Mouse (Mus musculus) lung, embryonic 14.5 days (tissue): ENCODE measurements around the gene Bpnt1. TPM values are rescaled to one million over a fixed set of nuclear protein-coding genes. Genes with fewer than 3 reads are reported as not detected.

Experiments
- ATAC-seq: fragments of 200-750 bp; cut with Nextera tagmentation; 2 replicates; pipeline ENCODE4 v1.8.0; 2017; ENCODE audit warnings: mild to moderate bottlenecking, moderate TSS enrichment, moderate library complexity; ENCODE audit not compliant: insufficient read depth
- DNase-seq: peaks from one replicate; pipeline ENCODE4 v3.0.0-alpha.2; 2015
- H3K27ac ChIP-seq: fragments of 300-500 bp; sonication (generic); 2 replicates; pipeline ENCODE4 v1.5.1; 2014; ENCODE audit warnings: low read depth, mild to moderate bottlenecking, moderate library complexity
- H3K27me3 ChIP-seq: fragments of 300-500 bp; sonication (generic); 2 replicates; pipeline ENCODE4 v1.6.1; 2014; ENCODE audit warnings: low read length, control low read depth; ENCODE audit not compliant: insufficient read depth
- H3K36me3 ChIP-seq: fragments of 300-500 bp; sonication (generic); 2 replicates; pipeline ENCODE4 v1.6.1; 2014; ENCODE audit warnings: control low read depth; ENCODE audit not compliant: insufficient read depth
- H3K4me1 ChIP-seq: fragments of 300-500 bp; sonication (generic); 2 replicates; pipeline ENCODE4 v1.6.1; 2014; ENCODE audit warnings: antibody characterized with exemption, control low read depth; ENCODE audit not compliant: insufficient read depth
- H3K4me2 ChIP-seq: fragments of 300-500 bp; sonication (generic); 2 replicates; pipeline ENCODE4 v1.6.1; 2014; ENCODE audit warnings: mild to moderate bottlenecking
- H3K4me3 ChIP-seq: fragments of 300-500 bp; sonication (generic); 2 replicates; pipeline ENCODE4 v1.5.1; 2014; ENCODE audit warnings: low read depth, low read length
- H3K9ac ChIP-seq: fragments of 300-500 bp; sonication (generic); 2 replicates; pipeline ENCODE4 v1.6.1; 2014
- H3K9me3 ChIP-seq: fragments of 300-500 bp; sonication (generic); 2 replicates; pipeline ENCODE4 v1.6.1; 2016; ENCODE audit warnings: low read depth, low read length, control low read depth
- CTCF ChIP-seq: IDR thresholded peaks from 2 replicates; pipeline ENCODE4 v1.5.1; 2016; ENCODE audit warnings: antibody characterized with exemption, low read depth
- WGBS: fragments of 180-500 bp; shearing (Covaris S2); extraction: QIAGEN DNeasy Blood & Tissue Kit; methylation state at CpG from one replicate; pipeline ENCODE4 v1.1.7; 2014; 5-methylcytosine and 5-hydroxymethylcytosine counted together
- polyA plus RNA-seq: library from polyadenylated mRNA; unstranded; fragments of >200 nt; fragmentation: Nextera tagmentation; extraction: Ambion mirVana; gene quantifications from 2 replicates; pipeline ENCODE4 v1.2.1, GENCODE M21; 2014

The Bpnt1 gene
- 22.8 and 24.3 TPM in 2 replicates for polyA plus RNA-seq

- peak; percentile 89 for ATAC-seq
- H3K4me2 ChIP-seq, result peak within 1 kb of the TSS; percentile 59
- H3K4me3 ChIP-seq, result peak within 1 kb of the TSS; percentile 72
- DNase-seq, result peak; percentile 97
- TF ChIP-seq CTCF, result no peak
- H3K36me3 ChIP-seq, result peaks cover 2% of the 10 kb centered on the region; the same call in 1 of the 2 replicates
- H3K9ac ChIP-seq, result peak within 1 kb of the TSS; percentile 71
- no peaks in the 10 kb centered on the region for H3K27me3 ChIP-seq
- WGBS, result under 1% methylated on average over 32 of the region's 32 CpGs
- H3K9me3 ChIP-seq, result no peaks in the 10 kb centered on the region
- H3K27ac ChIP-seq, result peak within 1 kb of the TSS; percentile 87
- no peaks in the 10 kb centered on the region for H3K4me1 ChIP-seq
Measured at GRCm38 (mm10) chr1:185331983-185332430, at the start of gene Bpnt1. Gene Bpnt1 (plus strand): TSS chr1:185332149.

DNA sequence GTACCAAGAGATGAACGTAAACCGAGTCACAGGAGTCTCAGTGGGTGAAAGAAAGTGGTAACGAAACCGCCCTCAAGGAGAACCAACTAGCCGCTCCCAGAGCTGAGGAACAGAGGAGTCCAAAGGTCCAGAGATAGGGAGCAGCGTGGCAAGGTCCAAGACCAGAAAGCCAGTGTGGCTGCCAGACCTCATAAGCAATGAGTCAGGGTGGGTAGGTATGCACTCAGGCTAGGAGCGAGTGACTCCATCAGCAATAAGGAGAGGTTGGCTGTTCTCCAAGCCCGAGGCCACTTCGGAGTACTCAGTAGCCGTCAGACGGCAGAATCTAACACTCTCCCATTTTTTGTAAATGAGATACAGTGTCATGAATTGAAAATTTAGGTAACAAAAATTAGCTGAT is 49.1 kb upstream of the Bpnt1 start:
- H3K9ac ChIP-seq, result no peak overlapping the region
- ATAC-seq (no peak), DNase-seq (no peak)
- H3K4me1 ChIP-seq, result no peaks in the 10 kb centered on the region
- no peak overlapping the region for H3K27ac ChIP-seq
- H3K4me3 ChIP-seq, result no peak overlapping the region
- peaks cover 76% of the 10 kb centered on the region for H3K36me3 ChIP-seq
- H3K27me3 ChIP-seq, result no peaks in the 10 kb centered on the region
- WGBS, result 86% methylated on average over 11 of the region's 11 CpGs
- H3K4me2 ChIP-seq, result no peak overlapping the region
- H3K9me3 ChIP-seq, result no peaks in the 10 kb centered on the region
- no peak for TF ChIP-seq CTCF

GRCm38 (mm10) chr1:185283247-185283646 is 48.7 kb upstream of the Bpnt1 start:
- Histone ChIP-seq H3K9me3 (no peaks in the 10 kb centered on the region), H3K4me3 (no peak overlapping the region), H3K27me3 (no peaks in the 10 kb centered on the region), H3K4me2 (no peak overlapping the region), H3K27ac (no peak overlapping the region), H3K36me3 (peaks cover 76% of the 10 kb centered on the region), H3K9ac (no peak overlapping the region), H3K4me1 (no peaks in the 10 kb centered on the region)
- 94% methylated on average over 15 of the region's 15 CpGs for WGBS
- DNase-seq (no peak), ATAC-seq (no peak)
- no peak for TF ChIP-seq CTCF

DNA sequence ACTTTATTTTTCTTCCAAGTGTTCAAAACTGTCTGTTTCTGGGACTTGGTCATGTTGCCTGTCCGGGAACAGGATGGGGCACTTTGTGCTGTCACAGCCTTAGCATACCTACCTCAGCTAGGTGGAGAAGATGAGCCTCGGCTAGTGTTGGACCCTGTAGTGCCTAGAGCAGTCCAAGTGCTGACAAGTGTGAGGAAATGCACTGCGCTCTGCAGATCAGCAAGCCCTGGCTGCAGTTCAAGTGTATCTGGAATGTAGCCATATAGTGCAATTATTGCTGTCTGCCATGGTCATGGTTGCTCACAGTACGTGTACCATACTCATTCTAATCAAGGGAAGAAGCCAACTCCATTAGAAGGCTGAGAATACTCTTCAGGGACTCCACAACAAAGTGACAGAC is 47.2 kb upstream of the Bpnt1 start:
- no peak for TF ChIP-seq CTCF
- Histone ChIP-seq H3K27ac (peak overlapping the region; percentile 33; the same call in 1 of the 2 replicates), H3K36me3 (peaks cover 76% of the 10 kb centered on the region), H3K9ac (no peak overlapping the region), H3K27me3 (no peaks in the 10 kb centered on the region), H3K9me3 (no peaks in the 10 kb centered on the region), H3K4me3 (no peak overlapping the region), H3K4me1 (no peaks in the 10 kb centered on the region), H3K4me2 (no peak overlapping the region)
- ATAC-seq, result peak; percentile 84
- peak; percentile 96 for DNase-seq
- 47% methylated on average over 4 of the region's 4 CpGs for whole genome bisulfite sequencing

DNA sequence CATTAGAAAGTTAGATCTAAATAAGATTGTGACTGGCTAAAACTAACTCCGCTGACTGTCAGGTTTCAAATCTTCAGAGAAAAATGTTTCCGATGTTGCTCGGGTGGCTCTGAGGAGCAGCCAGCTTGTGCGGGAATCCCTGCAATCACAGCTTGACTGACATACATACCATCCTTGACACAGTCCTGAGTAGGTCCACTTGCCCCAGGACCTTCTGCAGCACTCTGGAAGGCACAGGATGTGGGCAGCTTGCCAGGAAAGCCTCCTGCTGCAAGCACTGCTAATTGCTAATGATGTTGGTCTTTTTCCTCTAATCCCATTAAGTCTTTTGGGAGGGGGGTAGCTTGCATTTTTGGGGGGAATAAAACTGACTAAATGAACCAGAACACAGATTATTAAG is 46.8 kb upstream of the Bpnt1 start:
- Histone ChIP-seq H3K4me3 (no peak overlapping the region), H3K9ac (no peak overlapping the region), H3K9me3 (no peaks in the 10 kb centered on the region), H3K4me1 (no peaks in the 10 kb centered on the region), H3K4me2 (no peak overlapping the region), H3K27ac (no peak overlapping the region; the same call in 1 of the 2 replicates), H3K36me3 (peaks cover 76% of the 10 kb centered on the region), H3K27me3 (no peaks in the 10 kb centered on the region)
- DNase-seq (peak; percentile 76), ATAC-seq (peak; percentile 77)
- WGBS, result 71% methylated on average over 4 of the region's 4 CpGs
- TF ChIP-seq CTCF, result no peak

DNA sequence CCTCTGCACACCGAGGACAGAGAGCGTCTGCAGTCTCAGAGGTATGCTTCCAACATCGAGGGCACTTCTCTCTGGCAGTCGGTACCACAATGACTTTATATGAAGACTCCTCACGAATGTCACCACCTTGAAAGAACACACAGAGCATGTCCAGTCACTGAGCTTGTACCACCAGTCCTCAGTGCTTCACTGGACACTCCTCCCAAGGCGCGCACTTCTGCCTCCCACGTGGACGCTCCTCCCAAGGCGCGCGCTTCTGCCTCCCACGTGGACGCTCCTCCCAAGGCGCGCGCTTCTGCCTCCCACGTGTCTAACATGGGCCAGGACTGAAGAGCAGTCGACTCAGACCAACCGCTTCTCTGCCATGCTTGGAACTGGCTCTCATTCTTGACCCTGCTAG is 44.9 kb upstream of the Bpnt1 start:
- peaks cover 83% of the 10 kb centered on the region for H3K36me3 ChIP-seq
- H3K9ac ChIP-seq, result no peak overlapping the region
- H3K27ac ChIP-seq, result no peak overlapping the region
- H3K4me1 ChIP-seq, result no peaks in the 10 kb centered on the region
- DNase-seq, result no peak
- H3K27me3 ChIP-seq, result no peaks in the 10 kb centered on the region
- no peak overlapping the region for H3K4me3 ChIP-seq
- WGBS, result 90% methylated on average over 20 of the region's 20 CpGs
- no peaks in the 10 kb centered on the region for H3K9me3 ChIP-seq
- H3K4me2 ChIP-seq, result no peak overlapping the region
- TF ChIP-seq CTCF, result no peak
- ATAC-seq, result no peak

GRCm38 (mm10) chr1:185289231-185289630 is 42.7 kb upstream of the Bpnt1 start:
- DNase-seq, result peak; percentile 7
- 82% methylated on average over 5 of the region's 5 CpGs for WGBS

More at GRCm38 (mm10) chr1:185289231-185289630, 42.7 kb upstream of the Bpnt1 start:
- no peak for ATAC-seq
- H3K36me3 ChIP-seq, result peaks cover 85% of the 10 kb centered on the region
- H3K9me3 ChIP-seq, result no peaks in the 10 kb centered on the region
- H3K9ac ChIP-seq, result no peak overlapping the region
- no peak overlapping the region for H3K4me2 ChIP-seq
- no peak overlapping the region for H3K4me3 ChIP-seq
- H3K27me3 ChIP-seq, result no peaks in the 10 kb centered on the region
- no peak overlapping the region for H3K27ac ChIP-seq
- H3K4me1 ChIP-seq, result no peaks in the 10 kb centered on the region
- no peak for TF ChIP-seq CTCF
